Mouse (Mus musculus): ENCODE data around the gene Piezo1. TPM values are rescaled to one million over a fixed set of nuclear protein-coding genes. Genes with fewer than 3 reads are reported as not detected.

Gene Piezo1
- polyA plus RNA-seq, 1 experiment = 156 TPM

DNA sequence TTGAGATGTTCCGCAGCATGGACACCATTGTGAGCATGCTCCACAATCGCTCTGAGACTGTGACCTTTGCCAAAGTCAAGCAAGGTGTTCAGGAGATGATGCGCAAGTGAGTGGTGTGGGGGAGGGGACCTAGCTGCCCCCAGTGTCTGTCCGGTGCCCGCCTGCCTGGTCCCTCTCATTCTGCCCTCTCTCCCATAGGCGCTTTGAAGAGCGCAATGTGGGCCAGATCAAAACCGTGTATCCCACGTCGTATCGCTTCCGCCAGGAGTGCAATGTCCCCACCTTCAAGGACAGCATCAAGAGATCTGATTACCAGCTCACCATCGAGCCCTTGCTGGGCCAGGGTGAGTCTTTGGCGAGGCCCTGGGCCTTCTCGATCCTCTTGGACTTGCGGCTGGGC lies 18.9 kb upstream of the Piezo1 start:
- Histone ChIP-seq H3K4me3 (peak overlapping the region; percentile 48), H3K79me2 (ENCODE audit: control insufficient read depth, insufficient read depth) (peaks cover 18% of the 10 kb centered on the region), H3K36me3 (ENCODE audit: control insufficient read depth, insufficient read depth) (peaks cover 7% of the 10 kb centered on the region), H3K4me2 (ENCODE audit: low read depth) (no peak overlapping the region), H3ac (ENCODE audit: control insufficient read depth, insufficient read length) (no peak overlapping the region), H3K27me3 (ENCODE audit: control insufficient read depth, insufficient read depth, insufficient read length) (no peaks in the 10 kb centered on the region)
- TF ChIP-seq MYOD1 (IDR thresholded peaks at IDR 0.05; ENCODE audit: control insufficient read depth in 1 of 3, insufficient read length in 2 of 3, low read depth in 2 of 3) (no peak), USF1 (IDR thresholded peaks at IDR 0.05; ENCODE audit: low read depth) (no peak), POLR2AphosphoS2 (IDR thresholded peaks at IDR 0.05; ENCODE audit: insufficient read length, low read depth) (no peak), CEBPB (IDR thresholded peaks at IDR 0.05; ENCODE audit: insufficient read depth, poor library complexity, severe bottlenecking) (no peak), TCF3 (IDR thresholded peaks at IDR 0.05; ENCODE audit: insufficient read length, low read depth) (no peak), MYOG (IDR thresholded peaks at IDR 0.05; ENCODE audit: control insufficient read depth in 1 of 3, insufficient read depth in 1 of 3, insufficient read length in 2 of 3, low read depth in 2 of 3) (no peak), TCF12 (IDR thresholded peaks at IDR 0.05; ENCODE audit: insufficient read depth, poor library complexity, severe bottlenecking) (no peak), SRF (IDR thresholded peaks at IDR 0.05; ENCODE audit: control insufficient read depth, insufficient read length, low read depth) (no peak), E2F4 (IDR thresholded peaks at IDR 0.05; ENCODE audit: insufficient read depth) (no peak), REST (IDR thresholded peaks at IDR 0.05; ENCODE audit: insufficient read depth, insufficient read length) (no peak), MAX (IDR thresholded peaks at IDR 0.05; ENCODE audit: low read depth) (no peak), POLR2A (IDR thresholded peaks at IDR 0.05; ENCODE audit: insufficient read length, low read depth) (no peak)

DNA sequence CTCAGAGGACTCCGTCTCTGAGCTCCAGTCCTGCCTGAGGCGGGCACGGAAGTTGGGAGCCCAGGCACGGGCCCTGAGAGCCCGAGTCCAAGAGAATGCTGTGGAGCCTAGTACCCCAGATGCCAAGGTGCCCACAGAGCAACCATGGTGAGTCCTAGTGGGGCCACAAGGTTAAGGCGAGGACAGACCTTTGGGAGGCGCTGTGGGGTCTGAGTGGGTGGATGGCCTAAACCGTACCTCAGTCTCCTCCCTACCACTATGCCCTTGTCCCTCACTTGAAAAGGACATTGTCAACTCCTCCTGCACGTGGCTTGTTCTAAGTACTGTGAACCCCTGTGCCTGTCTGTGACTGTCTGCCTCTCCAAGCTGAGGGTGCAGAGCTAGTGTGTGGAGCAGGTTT lies 18.2 kb upstream of the Piezo1 start:
- Histone ChIP-seq H3K27me3 (ENCODE audit: control insufficient read depth, insufficient read depth, insufficient read length) (no peaks in the 10 kb centered on the region), H3K4me3 (peak overlapping the region; percentile 48), H3K79me2 (ENCODE audit: control insufficient read depth, insufficient read depth) (peaks cover 18% of the 10 kb centered on the region), H3ac (ENCODE audit: control insufficient read depth, insufficient read length) (no peak overlapping the region), H3K36me3 (ENCODE audit: control insufficient read depth, insufficient read depth) (peaks cover 7% of the 10 kb centered on the region), H3K4me2 (ENCODE audit: low read depth) (peak overlapping the region; percentile 72)
- TF ChIP-seq POLR2A (IDR thresholded peaks at IDR 0.05; ENCODE audit: insufficient read length, low read depth) (no peak), REST (IDR thresholded peaks at IDR 0.05; ENCODE audit: insufficient read depth, insufficient read length) (no peak), CEBPB (IDR thresholded peaks at IDR 0.05; ENCODE audit: insufficient read depth, poor library complexity, severe bottlenecking) (no peak)

DNA sequence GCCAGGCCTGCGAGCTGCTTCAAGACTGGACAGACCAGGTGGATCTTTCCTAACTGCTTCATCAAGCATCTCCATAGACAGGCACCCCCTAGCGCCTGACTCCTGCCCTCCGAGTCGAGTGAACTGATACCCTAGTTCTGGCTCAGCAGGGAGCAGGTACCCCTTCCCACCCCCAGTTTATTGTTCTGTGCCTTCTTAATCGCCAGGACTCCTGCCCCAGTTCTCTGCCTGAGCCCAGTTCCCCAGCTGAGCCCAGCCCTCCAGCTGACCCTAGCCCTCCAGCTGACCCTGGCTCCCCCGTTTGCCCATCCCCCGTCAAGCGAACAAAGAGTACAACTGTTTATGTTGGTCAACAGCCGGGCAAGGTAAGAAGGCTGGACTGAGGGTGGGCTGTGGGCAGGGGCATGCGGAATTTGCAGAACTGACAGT lies 17.8 kb upstream of the Piezo1 start:
- Histone ChIP-seq H3K4me2 (ENCODE audit: low read depth) (peak overlapping the region; percentile 72), H3K36me3 (ENCODE audit: control insufficient read depth, insufficient read depth) (peaks cover 7% of the 10 kb centered on the region), H3ac (ENCODE audit: control insufficient read depth, insufficient read length) (no peak overlapping the region), H3K4me3 (peak overlapping the region; percentile 48), H3K27me3 (ENCODE audit: control insufficient read depth, insufficient read depth, insufficient read length) (no peaks in the 10 kb centered on the region), H3K79me2 (ENCODE audit: control insufficient read depth, insufficient read depth) (peaks cover 18% of the 10 kb centered on the region)
- TF ChIP-seq MAX (IDR thresholded peaks at IDR 0.05; ENCODE audit: low read depth) (no peak), USF1 (IDR thresholded peaks at IDR 0.05; ENCODE audit: low read depth) (no peak), POLR2A (IDR thresholded peaks at IDR 0.05; ENCODE audit: insufficient read length, low read depth) (no peak), SRF (IDR thresholded peaks at IDR 0.05; ENCODE audit: control insufficient read depth, insufficient read length, low read depth) (no peak), TCF3 (IDR thresholded peaks at IDR 0.05; ENCODE audit: insufficient read length, low read depth) (no peak), POLR2AphosphoS2 (IDR thresholded peaks at IDR 0.05; ENCODE audit: insufficient read length, low read depth) (no peak)

DNA sequence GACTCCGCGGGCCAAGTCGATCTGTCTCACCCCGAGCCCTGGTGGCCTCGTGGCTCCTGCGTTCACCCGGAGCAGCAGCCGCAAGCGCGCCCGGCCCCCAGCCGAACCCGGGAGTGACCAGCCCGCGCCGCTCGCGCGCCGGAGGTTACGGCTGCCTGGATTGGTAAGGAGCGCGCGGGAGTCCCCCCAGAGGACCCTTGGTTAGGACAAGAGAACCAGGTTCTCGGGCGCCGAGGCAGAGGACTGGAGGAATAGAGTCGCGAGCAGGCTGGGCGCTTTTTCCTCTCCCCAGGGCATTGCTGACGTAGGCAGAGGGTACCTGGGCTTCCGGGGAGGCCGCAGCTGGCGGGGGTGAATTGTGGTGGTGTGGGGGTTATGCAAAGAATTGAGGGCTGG lies 17.0 kb upstream of the Piezo1 start:
- Histone ChIP-seq H3ac (ENCODE audit: control insufficient read depth, insufficient read length) (peak overlapping the region; percentile 74), H3K36me3 (ENCODE audit: control insufficient read depth, insufficient read depth) (peaks cover 6% of the 10 kb centered on the region), H3K79me2 (ENCODE audit: control insufficient read depth, insufficient read depth) (peaks cover 18% of the 10 kb centered on the region), H3K4me2 (ENCODE audit: low read depth) (peak overlapping the region; percentile 72), H3K27me3 (ENCODE audit: control insufficient read depth, insufficient read depth, insufficient read length) (no peaks in the 10 kb centered on the region), H3K4me3 (peak overlapping the region; percentile 48)
- TF ChIP-seq MAX (IDR thresholded peaks at IDR 0.05; ENCODE audit: low read depth) (no peak), USF1 (IDR thresholded peaks at IDR 0.05; ENCODE audit: low read depth) (no peak), CEBPB (IDR thresholded peaks at IDR 0.05; ENCODE audit: insufficient read depth, poor library complexity, severe bottlenecking) (no peak), POLR2A (IDR thresholded peaks at IDR 0.05; ENCODE audit: insufficient read length, low read depth) (no peak), TCF12 (IDR thresholded peaks at IDR 0.05; ENCODE audit: insufficient read depth, poor library complexity, severe bottlenecking) (no peak), POLR2AphosphoS2 (IDR thresholded peaks at IDR 0.05; ENCODE audit: insufficient read length, low read depth) (no peak), MYOD1 (IDR thresholded peaks at IDR 0.05; ENCODE audit: control insufficient read depth in 1 of 3, insufficient read length in 2 of 3, low read depth in 2 of 3) (no peak), MYOG (IDR thresholded peaks at IDR 0.05; ENCODE audit: control insufficient read depth in 1 of 3, insufficient read depth in 1 of 3, insufficient read length in 2 of 3, low read depth in 2 of 3) (no peak), TCF3 (IDR thresholded peaks at IDR 0.05; ENCODE audit: insufficient read length, low read depth) (no peak), SRF (IDR thresholded peaks at IDR 0.05; ENCODE audit: control insufficient read depth, insufficient read length, low read depth) (no peak), REST (IDR thresholded peaks at IDR 0.05; ENCODE audit: insufficient read depth, insufficient read length) (no peak), E2F4 (IDR thresholded peaks at IDR 0.05; ENCODE audit: insufficient read depth) (no peak)

DNA sequence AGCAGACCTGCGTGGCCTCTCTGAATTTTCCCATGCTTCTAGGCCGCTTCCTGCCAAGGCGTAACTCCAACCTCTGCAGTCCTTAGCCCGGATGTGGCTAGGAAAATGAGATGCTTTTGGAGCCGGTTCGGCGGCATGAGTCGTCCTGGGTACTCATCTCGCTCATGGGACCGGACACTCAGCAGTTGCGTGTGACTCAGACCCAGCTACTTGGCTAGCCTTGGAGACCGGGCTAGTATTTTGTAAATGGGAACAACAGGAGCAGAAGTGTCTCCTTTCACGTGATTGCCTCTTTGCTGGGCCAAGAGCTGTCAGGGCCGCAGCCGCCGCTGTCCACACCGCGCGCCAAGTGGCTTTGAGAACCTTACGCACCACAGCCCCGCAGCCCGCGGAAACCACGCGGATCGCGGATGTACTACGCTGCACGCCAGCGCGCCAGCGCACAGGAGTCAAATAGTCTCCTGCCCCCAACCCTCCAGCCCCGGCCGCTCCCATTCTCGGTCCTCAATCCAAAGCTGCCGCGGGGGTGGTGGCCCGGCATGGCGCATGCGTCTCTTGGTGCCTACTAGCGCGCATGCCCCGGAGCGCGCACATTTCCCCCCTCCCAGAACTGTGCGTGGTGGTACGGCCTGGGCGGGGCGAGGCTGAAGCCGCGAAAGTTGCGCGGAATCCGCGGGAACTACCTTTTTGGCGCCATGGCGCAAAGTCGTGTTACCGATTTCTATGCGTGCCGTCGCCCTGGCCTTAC lies 16.4 kb upstream of the Piezo1 start, which contains the start of gene Cdt1:
Gene Cdt1, plus strand, starts transcription at position 655 of the 748 bp plus-strand sequence.
- TF ChIP-seq CEBPB (IDR thresholded peaks at IDR 0.05; ENCODE audit: insufficient read depth, poor library complexity, severe bottlenecking) (no peak), POLR2AphosphoS2 (IDR thresholded peaks at IDR 0.05; ENCODE audit: insufficient read length, low read depth) (peak; percentile 83), MYOD1 (IDR thresholded peaks at IDR 0.05; ENCODE audit: control insufficient read depth in 1 of 3, insufficient read length in 2 of 3, low read depth in 2 of 3) (peak in 1 of 3 experiments; percentile 2), TCF12 (IDR thresholded peaks at IDR 0.05; ENCODE audit: insufficient read depth, poor library complexity, severe bottlenecking) (no peak), SRF (IDR thresholded peaks at IDR 0.05; ENCODE audit: control insufficient read depth, insufficient read length, low read depth) (no peak), REST (IDR thresholded peaks at IDR 0.05; ENCODE audit: insufficient read depth, insufficient read length) (no peak), POLR2A (IDR thresholded peaks at IDR 0.05; ENCODE audit: insufficient read length, low read depth) (peak; percentile 77), TCF3 (IDR thresholded peaks at IDR 0.05; ENCODE audit: insufficient read length, low read depth) (no peak), MAX (IDR thresholded peaks at IDR 0.05; ENCODE audit: low read depth) (no peak), MYOG (IDR thresholded peaks at IDR 0.05; ENCODE audit: control insufficient read depth in 1 of 3, insufficient read depth in 1 of 3, insufficient read length in 2 of 3, low read depth in 2 of 3) (peak in 1 of 3 experiments; percentile 30), USF1 (IDR thresholded peaks at IDR 0.05; ENCODE audit: low read depth) (no peak), E2F4 (IDR thresholded peaks at IDR 0.05; ENCODE audit: insufficient read depth) (peak; percentile 81)
- Histone ChIP-seq H3K79me2 (ENCODE audit: control insufficient read depth, insufficient read depth) (peaks cover 18% of the 10 kb centered on the region), H3ac (ENCODE audit: control insufficient read depth, insufficient read length) (peak within 1 kb of the TSS; percentile 74), H3K36me3 (ENCODE audit: control insufficient read depth, insufficient read depth) (peaks cover 4% of the 10 kb centered on the region), H3K4me2 (ENCODE audit: low read depth) (peak within 1 kb of the TSS; percentile 90), H3K4me3 (peak within 1 kb of the TSS; percentile 48), H3K27me3 (ENCODE audit: control insufficient read depth, insufficient read depth, insufficient read length) (no peaks in the 10 kb centered on the region)

All from myocyte (in vitro differentiated cells).